Mouse (Mus musculus) midbrain, embryonic 11.5 days (tissue): ENCODE data around the gene Cbfb. TPM values are rescaled to one million over a fixed set of nuclear protein-coding genes. Genes with fewer than 3 reads are reported as not detected.

Experiments
- ATAC-seq: fragments of 200-750 bp; cut with Nextera tagmentation; 2 replicates; pipeline ENCODE4 v1.8.0; 2017; ENCODE audit warnings: moderate TSS enrichment, moderate library complexity; ENCODE audit not compliant: low FRiP score
- DNase-seq: peaks from one replicate; pipeline ENCODE4 v3.0.0; 2015; ENCODE audit warnings: low spot score; ENCODE audit errors: missing footprints
- H3K27ac ChIP-seq: fragments of 300-500 bp; sonication (generic); 2 replicates; pipeline ENCODE4 v1.5.1; 2014; ENCODE audit warnings: low read depth, low read length
- H3K27me3 ChIP-seq: fragments of 300-500 bp; sonication (generic); 2 replicates; pipeline ENCODE4 v1.6.1; 2014; ENCODE audit warnings: mild to moderate bottlenecking, low read length, moderate library complexity, mixed read lengths; ENCODE audit not compliant: control insufficient read depth, insufficient read depth
- H3K36me3 ChIP-seq: fragments of 300-500 bp; sonication (generic); 2 replicates; pipeline ENCODE4 v1.6.1; 2014; ENCODE audit warnings: mild to moderate bottlenecking, low read length, moderate library complexity, mixed read lengths; ENCODE audit not compliant: control insufficient read depth, insufficient read depth
- H3K4me1 ChIP-seq: fragments of 300-500 bp; sonication (generic); 2 replicates; pipeline ENCODE4 v1.6.1; 2014; ENCODE audit warnings: low read length; ENCODE audit not compliant: control insufficient read depth, insufficient read depth
- H3K4me2 ChIP-seq: fragments of 300-500 bp; sonication (generic); 2 replicates; pipeline ENCODE4 v1.6.1; 2014; ENCODE audit warnings: mild to moderate bottlenecking, moderate library complexity
- H3K4me3 ChIP-seq: fragments of 300-500 bp; sonication (generic); 2 replicates; pipeline ENCODE4 v1.5.1; 2014; ENCODE audit warnings: low read depth, low read length
- H3K9ac ChIP-seq: fragments of 300-500 bp; sonication (generic); 2 replicates; pipeline ENCODE4 v1.6.1; 2014; ENCODE audit warnings: low read length
- H3K9me3 ChIP-seq: fragments of 300-500 bp; sonication (generic); 2 replicates; pipeline ENCODE4 v1.6.1; 2016; ENCODE audit warnings: low read length; ENCODE audit not compliant: control insufficient read depth
- WGBS: fragments of 180-500 bp; shearing (Covaris S2); extraction: QIAGEN DNeasy Blood & Tissue Kit; methylation state at CpG from one replicate; pipeline ENCODE4 v1.1.7; 2014; 5-methylcytosine and 5-hydroxymethylcytosine counted together
- polyA plus RNA-seq: library from polyadenylated mRNA; unstranded; fragments of >200 nt; fragmentation: Nextera tagmentation; extraction: Ambion mirVana; gene quantifications from 2 replicates; pipeline ENCODE4 v1.2.1, GENCODE M21; 2014

The Cbfb gene
- polyA plus RNA-seq, 1 experiment from 2014 or later, result 49.8 TPM

GRCm38 (mm10) chr8:105155091-105155745, 15.3 kb upstream of the Cbfb start:
- Histone ChIP-seq H3K9me3 (no peaks in the 10 kb centered on the region), H3K9ac (no peak overlapping the region), H3K4me1 (no peaks in the 10 kb centered on the region), H3K27me3 (peaks cover 2% of the 10 kb centered on the region; the same call in 1 of the 2 replicates), H3K4me2 (no peak overlapping the region), H3K27ac (no peak overlapping the region), H3K4me3 (no peak overlapping the region), H3K36me3 (no peaks in the 10 kb centered on the region)
- WGBS, result 84% methylated on average over 6 of the region's 6 CpGs
- ATAC-seq, result no peak
- no peak for DNase-seq

GRCm38 (mm10) chr8:105157555-105157954, 12.9 kb upstream of the Cbfb start:
- no peak overlapping the region for H3K27ac ChIP-seq
- no peak overlapping the region for H3K4me3 ChIP-seq
- no peak for ATAC-seq
- H3K36me3 ChIP-seq, result no peaks in the 10 kb centered on the region
- no peak overlapping the region for H3K9ac ChIP-seq
- DNase-seq, result peak; percentile 86
- no peaks in the 10 kb centered on the region for H3K9me3 ChIP-seq
- no peak overlapping the region for H3K4me2 ChIP-seq
- H3K27me3 ChIP-seq, result peaks cover 2% of the 10 kb centered on the region; the same call in 1 of the 2 replicates
- no peaks in the 10 kb centered on the region for H3K4me1 ChIP-seq
- WGBS, result 68% methylated on average over 10 of the region's 10 CpGs

GRCm38 (mm10) chr8:105158084-105158483, 12.4 kb upstream of the Cbfb start:
- Histone ChIP-seq H3K4me1 (no peaks in the 10 kb centered on the region), H3K9me3 (no peaks in the 10 kb centered on the region), H3K4me2 (no peak overlapping the region), H3K27ac (no peak overlapping the region), H3K36me3 (no peaks in the 10 kb centered on the region), H3K9ac (no peak overlapping the region), H3K4me3 (no peak overlapping the region), H3K27me3 (no peaks in the 10 kb centered on the region; the same call in 1 of the 2 replicates)
- no peak for ATAC-seq
- WGBS, result 83% methylated on average over 3 of the region's 3 CpGs
- peak; percentile 60 for DNase-seq

GRCm38 (mm10) chr8:105161121-105161652, 9.3 kb upstream of the Cbfb start:
- no peak overlapping the region for H3K4me3 ChIP-seq
- H3K9me3 ChIP-seq, result no peaks in the 10 kb centered on the region
- H3K4me2 ChIP-seq, result no peak overlapping the region
- H3K4me1 ChIP-seq, result no peaks in the 10 kb centered on the region
- no peaks in the 10 kb centered on the region for H3K36me3 ChIP-seq
- no peak overlapping the region for H3K9ac ChIP-seq
- no peaks in the 10 kb centered on the region for H3K27me3 ChIP-seq
- H3K27ac ChIP-seq, result no peak overlapping the region
- ATAC-seq (no peak), DNase-seq (peak; percentile 37)
- WGBS, result 70% methylated on average over 3 of the region's 3 CpGs

GRCm38 (mm10) chr8:105164272-105164902, 6.1 kb upstream of the Cbfb start:
- Histone ChIP-seq H3K36me3 (no peaks in the 10 kb centered on the region), H3K4me2 (no peak overlapping the region), H3K4me1 (no peaks in the 10 kb centered on the region), H3K4me3 (no peak overlapping the region), H3K9ac (no peak overlapping the region), H3K27me3 (no peaks in the 10 kb centered on the region), H3K9me3 (no peaks in the 10 kb centered on the region), H3K27ac (no peak overlapping the region)
- 38% methylated on average over 6 of the region's 6 CpGs for WGBS
- DNase-seq (peak; percentile 71), ATAC-seq (no peak)

- no peak overlapping the region for H3K9ac ChIP-seq
- no peak overlapping the region for H3K4me2 ChIP-seq
- no peak overlapping the region for H3K27ac ChIP-seq
- no peaks in the 10 kb centered on the region for H3K27me3 ChIP-seq
- ATAC-seq, result no peak
- no peak overlapping the region for H3K4me3 ChIP-seq
- no peaks in the 10 kb centered on the region for H3K9me3 ChIP-seq
- no peaks in the 10 kb centered on the region for H3K36me3 ChIP-seq
- 0 out of 2 replicates have a peak, but pooled peaks cover 2% of the 10 kb centered on the region for H3K4me1 ChIP-seq
- 90% methylated on average over 2 of the region's 2 CpGs for WGBS
- DNase-seq, result peak; percentile 79
These were observed 5.3 kb upstream of the Cbfb start for GRCm38 (mm10) chr8:105165191-105165590.

GRCm38 (mm10) chr8:105167116-105167515, 3.4 kb upstream of the Cbfb start:
- no peak for DNase-seq
- Histone ChIP-seq H3K4me1 (peaks cover 5% of the 10 kb centered on the region; the same call in 1 of the 2 replicates), H3K36me3 (no peaks in the 10 kb centered on the region), H3K9ac (no peak overlapping the region), H3K4me2 (no peak overlapping the region), H3K9me3 (no peaks in the 10 kb centered on the region), H3K27me3 (no peaks in the 10 kb centered on the region), H3K27ac (no peak overlapping the region), H3K4me3 (no peak overlapping the region)
- ATAC-seq, result no peak
- 66% methylated on average over 2 of the region's 2 CpGs for WGBS

- Histone ChIP-seq H3K9me3 (no peaks in the 10 kb centered on the region), H3K9ac (peak overlapping the region; percentile 61), H3K36me3 (no peaks in the 10 kb centered on the region), H3K27me3 (no peaks in the 10 kb centered on the region), H3K4me2 (peak overlapping the region; percentile 62), H3K4me3 (no peak overlapping the region), H3K4me1 (peaks cover 7% of the 10 kb centered on the region), H3K27ac (no peak overlapping the region)
- DNase-seq, result no peak
- no peak for ATAC-seq
- WGBS, result 58% methylated on average over 3 of the region's 3 CpGs
These were observed 892 bp upstream of the Cbfb start for GRCm38 (mm10) chr8:105169582-105169981.

- no peaks in the 10 kb centered on the region for H3K9me3 ChIP-seq
- peaks cover 7% of the 10 kb centered on the region for H3K4me1 ChIP-seq
- peak overlapping the region; percentile 95; the same call in 1 of the 2 replicates for H3K27ac ChIP-seq
- DNase-seq (no peak), ATAC-seq (no peak)
- H3K9ac ChIP-seq, result peak overlapping the region; percentile 61
- H3K27me3 ChIP-seq, result no peaks in the 10 kb centered on the region
- WGBS, result 3% methylated on average over 5 of the region's 5 CpGs
- H3K4me2 ChIP-seq, result peak overlapping the region; percentile 62
- no peaks in the 10 kb centered on the region for H3K36me3 ChIP-seq
- peak overlapping the region; percentile 91 for H3K4me3 ChIP-seq
These were observed 463 bp upstream of the Cbfb start for GRCm38 (mm10) chr8:105170041-105170380.
